Mouse (Mus musculus) gastrocnemius, postnatal 4 days (tissue): Measurements from ENCODE around the gene Unc5c. TPM values are rescaled to one million over a fixed set of nuclear protein-coding genes. Genes with fewer than 3 reads are reported as not detected.

Experiments
- DNase-seq, 2 experiments: peaks; one replicate each; pipeline ENCODE4 v3.0.0; 2021 to 2022; ENCODE audit warnings: low spot score in 2 of 2, mixed read lengths in 2 of 2
- total RNA-seq, 2 experiments: library from RNA; stranded (reverse); gene quantifications; 2 replicates each; pipeline ENCODE4 v1.2.3; 2021

Gene Unc5c
- total RNA-seq, 2 experiments from 2014 or later: 0.57 to 0.59 TPM

DNA sequence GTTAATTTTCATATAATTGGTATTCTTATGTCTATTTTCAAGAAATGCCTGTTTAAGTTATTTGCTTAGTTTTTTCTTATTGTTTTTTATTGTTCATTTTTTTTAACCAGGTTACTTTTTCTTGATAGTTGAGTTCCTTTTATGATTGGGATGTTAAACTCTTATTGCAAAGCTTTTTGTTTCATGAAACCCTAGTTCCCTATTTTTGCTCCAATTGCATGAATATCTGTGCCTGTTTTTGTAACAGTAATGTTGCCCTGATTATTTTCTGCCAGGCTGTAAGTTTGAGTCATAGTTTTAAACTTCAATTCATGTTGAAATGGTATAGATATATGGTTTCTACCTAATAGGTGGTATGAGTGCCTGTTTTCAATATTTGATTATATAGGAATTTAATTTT lies 234.2 kb downstream of the Unc5c start:
- no peak for DNase-seq

GRCm38 (mm10) chr3:141701381-141701909 lies 236.4 kb downstream of the Unc5c start:
- DNase-seq: no peak

- DNase-seq: no peak
These were observed 246.6 kb downstream of the Unc5c start for GRCm38 (mm10) chr3:141711601-141712000.

DNA sequence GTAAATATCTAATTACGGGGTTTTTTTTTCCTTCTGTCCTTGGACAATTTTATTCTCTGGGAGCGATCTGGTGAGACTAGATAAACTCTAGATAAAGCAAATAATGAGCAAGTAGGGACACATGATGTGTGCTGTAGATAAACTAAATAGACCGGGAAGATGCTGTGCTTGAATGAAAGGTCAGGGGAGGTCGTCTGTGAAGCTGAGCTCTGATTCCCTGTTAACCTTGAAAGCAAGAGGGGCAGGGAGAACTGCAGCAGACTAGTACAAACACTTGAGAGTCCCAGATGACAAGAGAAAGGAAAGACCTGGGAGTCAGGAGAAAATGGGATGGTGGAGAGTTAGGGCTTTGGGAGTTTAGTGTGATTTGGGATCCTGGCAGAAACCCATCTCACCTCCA lies 251.4 kb downstream of the Unc5c start:
- no peak for DNase-seq

DNA sequence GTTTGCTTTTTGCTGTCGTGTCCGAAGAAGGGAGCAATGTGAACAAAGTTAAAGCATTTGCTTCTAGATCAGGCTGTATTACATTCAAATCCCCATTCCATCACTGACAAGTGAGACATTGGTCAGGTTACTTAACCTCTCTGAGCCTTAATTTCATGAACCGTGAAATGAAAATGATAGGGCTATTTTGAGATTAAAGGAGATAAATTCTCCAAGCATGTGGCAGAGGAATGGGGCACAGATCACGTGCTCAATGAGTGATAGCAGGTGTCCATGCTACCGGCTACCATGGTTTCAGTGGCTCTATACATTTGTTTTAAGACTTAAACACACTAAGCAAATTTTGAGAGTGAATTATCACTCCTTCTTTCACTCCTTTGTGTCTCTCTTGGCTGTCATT lies 254.0 kb downstream of the Unc5c start:
- DNase-seq: no peak

- DNase-seq: no peak
These were observed 259.5 kb downstream of the Unc5c start for GRCm38 (mm10) chr3:141724499-141724898.

GRCm38 (mm10) chr3:141725432-141725831 lies 260.4 kb downstream of the Unc5c start:
- DNase-seq: no peak

- no peak for DNase-seq
These were observed 268.8 kb downstream of the Unc5c start for GRCm38 (mm10) chr3:141733844-141734243.

DNA sequence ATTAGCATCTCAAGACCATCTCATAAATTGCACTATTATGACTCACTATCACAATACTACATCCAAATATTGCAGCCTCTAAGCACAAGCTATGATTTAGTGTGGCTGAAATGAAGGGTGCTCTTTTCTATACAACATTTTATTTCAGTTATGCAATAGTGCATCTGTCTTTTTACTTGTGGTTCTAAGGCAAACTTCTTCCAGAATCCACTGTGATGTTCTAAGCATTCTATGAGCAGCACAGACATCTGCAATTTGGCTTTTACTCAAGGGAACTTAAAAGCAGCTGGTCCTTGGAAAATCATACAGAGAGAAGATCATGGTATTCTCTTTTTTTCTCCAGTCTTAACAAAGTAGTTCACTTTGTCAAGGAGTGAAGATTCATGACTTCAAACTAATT lies 270.3 kb downstream of the Unc5c start:
- no peak for DNase-seq

DNA sequence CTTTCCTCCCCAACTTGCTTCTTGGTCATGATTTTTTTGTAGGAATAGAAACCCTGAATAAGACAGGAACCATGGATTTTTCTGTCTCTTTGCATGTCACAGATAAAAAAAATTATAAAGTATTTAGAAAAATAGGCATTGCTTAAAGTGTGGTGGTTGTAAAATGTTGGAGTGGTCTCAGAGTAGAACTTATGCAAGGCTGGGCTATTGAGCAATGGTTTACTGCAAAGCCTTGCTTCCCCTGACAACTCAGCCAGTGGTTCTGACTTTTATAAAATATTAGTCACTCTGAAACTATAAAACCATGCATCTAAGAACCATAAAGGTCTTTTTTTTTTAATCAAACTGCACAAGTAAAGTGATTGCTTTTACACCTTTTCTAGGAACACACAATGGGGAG lies 280.3 kb downstream of the Unc5c start:
- no peak for DNase-seq

GRCm38 (mm10) chr3:141748694-141749381 lies 283.8 kb downstream of the Unc5c start:
- DNase-seq: no peak

GRCm38 (mm10) chr3:141752172-141752571 lies 287.2 kb downstream of the Unc5c start:
- DNase-seq: no peak

GRCm38 (mm10) chr3:141757259-141757658 lies 292.2 kb downstream of the Unc5c start:
- DNase-seq: no peak

DNA sequence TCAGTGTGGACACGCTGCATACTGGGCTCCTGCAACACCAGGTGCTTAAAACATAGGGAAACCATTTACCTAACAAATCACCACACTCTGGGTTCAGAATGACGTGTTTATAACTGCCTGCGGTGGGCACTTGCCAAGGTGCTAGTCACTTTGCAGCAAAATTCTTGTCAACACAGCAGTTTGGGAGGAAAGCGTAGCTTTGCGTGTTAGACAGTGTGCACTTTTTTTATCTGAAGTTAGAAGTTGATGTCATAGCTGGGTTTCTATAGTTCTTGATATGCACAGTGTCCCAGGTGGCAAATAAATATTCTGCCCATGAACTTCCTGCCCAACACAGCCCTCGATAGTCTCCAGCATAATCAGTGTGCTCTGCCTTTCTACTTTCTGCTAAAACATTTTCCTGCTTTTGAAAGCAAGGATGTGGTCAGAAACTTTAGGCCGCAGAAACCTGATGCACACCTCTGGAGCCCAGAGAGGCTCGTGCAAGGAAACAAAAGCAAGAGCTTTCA lies 313.4 kb downstream of the Unc5c start:
- no peak for DNase-seq

GRCm38 (mm10) chr3:141779186-141779585 lies 314.2 kb downstream of the Unc5c start:
- DNase-seq: no peak

- no peak for DNase-seq
These were observed 317.5 kb downstream of the Unc5c start for GRCm38 (mm10) chr3:141782553-141782952.

DNA sequence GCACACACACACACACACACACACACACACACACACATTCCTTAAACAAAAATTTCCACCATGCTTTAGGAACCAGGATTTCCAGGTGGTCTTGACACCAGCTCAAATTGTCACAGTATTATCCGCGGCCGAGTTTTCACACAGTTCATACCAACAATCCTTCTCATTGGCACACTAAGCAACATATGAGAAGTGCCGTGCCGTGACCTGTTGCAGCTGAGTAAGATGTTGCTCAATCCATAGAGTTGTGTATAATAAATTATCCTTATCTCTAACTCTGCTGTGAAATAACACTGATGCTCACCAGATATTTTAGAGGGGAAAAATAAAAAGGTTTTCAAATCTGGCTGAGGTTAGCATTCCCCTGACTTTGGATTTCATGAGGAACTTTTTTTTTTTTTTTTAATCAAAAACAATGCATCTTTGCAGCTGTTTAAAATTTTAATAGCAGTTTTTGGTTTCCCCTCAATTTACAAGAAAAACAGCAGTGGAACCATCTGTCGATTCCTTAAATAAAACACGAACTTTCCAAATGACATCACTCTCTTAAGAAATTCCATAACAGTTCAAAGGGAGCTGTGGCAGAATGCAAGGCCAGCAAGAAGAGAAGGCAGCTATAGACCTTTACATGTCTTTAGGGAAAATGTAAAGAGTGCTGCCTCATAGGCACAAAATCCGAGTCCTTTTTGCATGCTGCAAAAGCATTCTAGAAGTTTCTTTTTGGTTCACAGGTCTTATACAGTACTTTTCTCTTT lies 326.2 kb downstream of the Unc5c start:
- no peak for DNase-seq

DNA sequence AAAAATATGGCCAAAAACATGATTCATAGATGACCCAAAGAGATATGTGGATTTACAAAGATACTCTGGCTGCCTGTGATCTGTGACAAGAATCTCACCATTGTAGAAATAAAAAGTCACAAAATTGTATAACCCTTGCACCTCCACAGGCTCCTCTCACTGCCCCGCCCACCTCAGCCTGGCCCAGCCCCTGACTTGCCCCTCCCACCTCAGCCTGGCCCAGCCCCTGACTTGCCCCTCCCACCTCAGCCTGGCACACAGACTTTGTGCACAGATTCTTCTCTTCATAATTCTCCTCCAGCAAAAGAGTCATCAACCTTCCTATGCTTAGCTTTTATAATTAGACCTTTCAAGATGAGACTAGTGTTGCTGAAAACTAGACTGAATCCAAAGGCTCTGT lies 327.1 kb downstream of the Unc5c start:
- peak in 1 of 2 experiments; percentile 28 for DNase-seq

- no peak for DNase-seq
These were observed 328.7 kb downstream of the Unc5c start for GRCm38 (mm10) chr3:141793755-141794154.

GRCm38 (mm10) chr3:141794371-141794770 lies 329.4 kb downstream of the Unc5c start:
- DNase-seq: no peak

DNA sequence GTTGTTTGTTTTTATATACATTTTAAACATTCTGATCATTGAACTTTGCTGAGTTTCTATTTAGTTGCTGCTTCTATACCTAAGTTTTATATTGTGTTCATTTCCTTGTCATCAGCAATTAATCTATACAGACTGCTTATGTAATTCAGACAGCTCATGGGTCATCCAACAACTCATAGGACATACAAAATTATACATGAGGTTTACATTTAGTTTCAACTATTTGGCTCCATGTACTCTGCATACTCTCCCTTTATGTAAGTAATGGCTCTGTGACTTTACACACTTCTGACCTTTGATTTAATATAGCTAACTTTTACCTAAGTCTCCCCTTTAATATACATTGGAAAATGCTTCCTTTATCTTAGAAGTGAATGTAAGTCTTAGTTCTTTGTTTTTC lies 332.4 kb downstream of the Unc5c start:
- no peak for DNase-seq

GRCm38 (mm10) chr3:141797789-141798188 lies 332.8 kb downstream of the Unc5c start:
- DNase-seq: no peak
